Mouse (Mus musculus) Patski (cell line): Measurements from ENCODE around the gene Pde3a. TPM values are rescaled to one million over a fixed set of nuclear protein-coding genes. Genes with fewer than 3 reads are reported as not detected.

Experiments
- ATAC-seq: fragments of 100-300 bp; one replicate; pipeline ENCODE4 v1.8.0; 2021
- CTCF ChIA-PET: fragments of 350-600 bp; sonication (Branson Sonifier 250); formaldehyde crosslinking; loops from one replicate; lab custom pipeline; 2022; ENCODE audit warnings: inconsistent platforms; lab: Charles Lee
- POLR2A ChIA-PET: fragments of 350-600 bp; sonication (Branson Sonifier 250); formaldehyde crosslinking; loops from one replicate; lab custom pipeline; 2022; ENCODE audit warnings: antibody characterized with exemption, inconsistent platforms; lab: Charles Lee
- DNase-seq: peaks from one replicate; pipeline ENCODE4 v3.0.0-alpha.2; 2011; ENCODE audit warnings: low read depth, low spot score
- H3K27me3 ChIP-seq: fragments of 371-371 bp; one replicate; pipeline ENCODE4 v1.5.1; 2021
- CTCF ChIP-seq: fragments of 100-300 bp; IDR thresholded peaks from one replicate; pipeline ENCODE4 v1.5.1; 2021
- in situ Hi-C: fragments of 300-500 bp; cut with MboI; formaldehyde crosslinking; loops from 3 replicates; pipeline ENCODE4 v1.11.1; 2018; ENCODE audit warnings: low pct_unique_long_range_greater_than_20kb, mixed read lengths
- polyA plus RNA-seq: library from polyadenylated mRNA; unstranded; gene quantifications from one replicate; pipeline ENCODE4 v1.2.3, GENCODE M21; 2021

The Pde3a gene
- polyA plus RNA-seq, 1 experiment from 2014 or later: 0.32 TPM

GRCm38 (mm10) chr6:141485302-141486021 is 236.4 kb downstream of the Pde3a start:
- ChIA-PET POLR2A (no interaction called here), CTCF (interaction anchor here (0.7 kb wide), 1 partner anchor 91 kb away, joined by 3 read pairs; no protein-coding TSS in a partner anchor)
- ATAC-seq (no peak), DNase-seq (no peak)
- peaks cover 5% of the 10 kb centered on the region for H3K27me3 ChIP-seq
- TF ChIP-seq CTCF: no peak
- in situ Hi-C loops: loop anchor here (10.0 to 25.0 kb wide), 3 partner anchors 702 to 1027 kb away; partner anchors contain the start of genes Ldhb and Pyroxd1

GRCm38 (mm10) chr6:141487266-141487665 is 238.2 kb downstream of the Pde3a start:
- H3K27me3 ChIP-seq: peaks cover 5% of the 10 kb centered on the region
- peak; percentile 50 for TF ChIP-seq CTCF
- ATAC-seq: peak; percentile 60
- in situ Hi-C loops: loop anchor here (10.0 to 25.0 kb wide), 3 partner anchors 700 to 1025 kb away; partner anchors contain the start of genes Ldhb and Pyroxd1
- ChIA-PET CTCF (interaction anchor here (1.0 kb wide), 1 partner anchor 89 kb away, joined by 3 read pairs; no protein-coding TSS in a partner anchor), POLR2A (no interaction called here)
- no peak for DNase-seq

DNA sequence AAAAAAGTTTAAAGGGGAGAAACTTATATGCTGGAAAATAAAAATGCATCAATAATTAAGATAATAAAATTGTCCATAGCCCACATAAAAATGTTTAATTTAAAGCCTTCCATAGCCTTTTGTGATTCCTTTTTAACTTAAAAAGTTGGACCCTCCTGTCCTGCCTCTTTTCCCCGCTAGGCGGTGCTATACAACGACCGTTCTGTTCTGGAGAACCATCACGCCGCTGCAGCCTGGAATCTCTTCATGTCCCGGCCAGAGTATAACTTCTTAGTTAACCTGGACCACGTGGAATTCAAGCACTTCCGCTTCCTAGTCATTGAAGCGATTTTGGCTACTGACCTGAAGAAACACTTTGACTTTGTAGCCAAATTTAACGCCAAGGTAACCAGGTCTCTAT is 239.6 kb downstream of the Pde3a start:
- no peak for ATAC-seq
- peak; percentile 70 for TF ChIP-seq CTCF
- H3K27me3 ChIP-seq: peaks cover 5% of the 10 kb centered on the region
- in situ Hi-C loops: loop anchor here (10.0 to 25.0 kb wide), 3 partner anchors 699 to 1024 kb away; partner anchors contain the start of genes Ldhb and Pyroxd1
- POLR2A ChIA-PET: no interaction called here
- no peak for DNase-seq
- CTCF ChIA-PET: no interaction called here

- ChIA-PET POLR2A (no interaction called here), CTCF (no interaction called here)
- DNase-seq (no peak), ATAC-seq (no peak)
- no peak for TF ChIP-seq CTCF
- in situ Hi-C loops: loop anchor here (5.0 to 25.0 kb wide), 4 partner anchors 82 to 1017 kb away; partner anchors contain the start of gene Ldhb
- H3K27me3 ChIP-seq: no peaks in the 10 kb centered on the region
Measured at GRCm38 (mm10) chr6:141494909-141495308, 245.8 kb downstream of the Pde3a start.

- in situ Hi-C loops: loop anchor here (10.0 to 25.0 kb wide), 3 partner anchors 549 to 1016 kb away; partner anchors contain the start of gene Ldhb
- H3K27me3 ChIP-seq: no peaks in the 10 kb centered on the region
- DNase-seq (no peak), ATAC-seq (no peak)
- ChIA-PET POLR2A (interaction anchor here (0.5 kb wide), 1 partner anchor 10 kb away, joined by 4 read pairs; no protein-coding TSS in a partner anchor), CTCF (no interaction called here)
- TF ChIP-seq CTCF: no peak
Measured at GRCm38 (mm10) chr6:141495634-141496418, 246.8 kb downstream of the Pde3a start.

DNA sequence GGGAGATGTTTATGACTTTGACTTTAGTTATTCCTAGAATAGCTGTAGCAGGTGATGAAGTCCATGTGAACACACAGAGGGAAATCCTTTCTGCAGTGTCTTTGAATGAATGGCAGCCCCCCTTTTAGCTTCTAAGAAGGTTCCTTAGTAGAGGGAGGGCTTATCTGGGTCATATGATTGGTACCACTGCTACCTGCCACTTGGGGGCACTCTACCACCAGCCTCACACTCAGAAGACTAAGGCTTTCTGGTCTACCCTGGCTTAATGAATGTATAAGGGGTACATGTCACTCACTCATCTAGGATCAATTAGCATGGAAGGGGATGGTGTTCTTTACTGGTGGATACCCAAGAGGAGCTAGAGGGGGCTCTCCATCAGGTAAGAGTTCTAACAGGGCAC is 250.4 kb downstream of the Pde3a start:
- DNase-seq: no peak
- ATAC-seq: peak; percentile 51
- POLR2A ChIA-PET: no interaction called here
- CTCF ChIA-PET: interaction anchor here (1.1 to 2.2 kb wide), 6 partner anchors 8 to 87 kb away, joined by 3 to 7 read pairs (median 4); no protein-coding TSS in a partner anchor
- peak; percentile 73 for TF ChIP-seq CTCF
- in situ Hi-C loops: loop anchor here (10.0 to 25.0 kb wide), 3 partner anchors 545 to 1013 kb away; partner anchors contain the start of gene Ldhb
- no peaks in the 10 kb centered on the region for H3K27me3 ChIP-seq

DNA sequence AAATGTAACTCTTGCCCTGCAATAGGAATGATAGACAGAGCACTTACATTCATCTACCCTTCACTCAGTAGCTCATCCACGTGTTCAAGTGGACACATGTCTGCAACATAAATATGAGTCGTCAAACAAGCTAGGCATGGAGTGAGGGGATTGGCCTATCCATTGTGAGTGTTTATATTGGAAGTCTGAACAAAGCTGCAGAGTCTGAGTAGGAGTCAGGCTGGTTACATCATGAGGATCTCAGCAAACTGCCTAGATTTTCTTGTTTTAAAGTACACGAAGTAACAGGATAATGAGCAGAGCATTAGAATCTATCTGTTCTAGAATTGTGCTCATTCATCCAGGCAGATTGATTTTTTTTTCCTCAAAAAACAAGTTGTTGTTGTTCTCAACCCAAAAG is 252.1 kb downstream of the Pde3a start:
- no peak for DNase-seq
- in situ Hi-C loops: no loop called here
- ATAC-seq: no peak
- CTCF ChIA-PET: interaction anchor here (1.4 kb wide), 1 partner anchor 85 kb away, joined by 3 read pairs; no protein-coding TSS in a partner anchor
- POLR2A ChIA-PET: interaction anchor here (0.5 kb wide), 1 partner anchor 81 kb away, joined by 3 read pairs; no protein-coding TSS in a partner anchor
- no peak for TF ChIP-seq CTCF
- H3K27me3 ChIP-seq: no peaks in the 10 kb centered on the region

DNA sequence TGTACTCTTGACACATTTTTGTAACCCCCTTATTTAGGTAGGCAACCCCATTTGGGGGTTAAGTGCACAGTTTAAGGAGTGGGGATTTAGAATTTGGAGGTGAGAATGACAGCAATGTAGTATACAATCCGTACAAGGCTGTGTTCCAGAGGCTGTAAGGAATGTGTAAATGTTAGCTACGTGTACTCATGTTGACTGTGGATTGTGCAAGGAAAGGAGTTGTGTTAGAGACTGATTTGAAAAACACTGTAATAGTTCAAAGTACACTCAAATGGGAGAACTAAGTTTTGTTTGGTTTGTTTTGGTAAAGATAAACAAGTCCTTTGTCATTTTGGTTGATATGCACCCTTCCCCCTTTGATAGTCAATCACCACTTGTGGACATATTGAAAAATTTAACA is 273.5 kb downstream of the Pde3a start:
- no peak for TF ChIP-seq CTCF
- CTCF ChIA-PET: interaction anchor here (1.4 kb wide), 1 partner anchor 15 kb away, joined by 3 read pairs; no protein-coding TSS in a partner anchor
- ATAC-seq: no peak

GRCm38 (mm10) chr6:141523747-141524640 is 274.9 kb downstream of the Pde3a start, which contains the start of gene Slco1c1:
Gene Slco1c1, plus strand, starts transcription at chr6:141524368.
- in situ Hi-C loops: no loop called here
- TF ChIP-seq CTCF: no peak
- ChIA-PET POLR2A (no interaction called here), CTCF (no interaction called here)
- ATAC-seq (no peak), DNase-seq (no peak)
- no peaks in the 10 kb centered on the region for H3K27me3 ChIP-seq

More for the DNA sequence above, 273.5 kb downstream of the Pde3a start:
- no peak for DNase-seq
- POLR2A ChIA-PET: no interaction called here
- no peaks in the 10 kb centered on the region for H3K27me3 ChIP-seq
- in situ Hi-C loops: no loop called here
